Mouse (Mus musculus): Measurements from ENCODE around the gene Lcor. TPM values are rescaled to one million over a fixed set of nuclear protein-coding genes. Genes with fewer than 3 reads are reported as not detected.

Gene Lcor
- total RNA-seq, 4 experiments from 2014 or later, result 18.7 to 21.9 (median 20.4) TPM

Small RNA genes within 50 kb of the gene (microRNA-seq; reads per million reads assigned to microRNA genes)
- 0 to 0.64 reads per million in 2 experiments for gene Mir8091

Other genes with a start within 250 kb of the Lcor start
- gene Tm9sf3, start 218.6 kb upstream of the Lcor start, total RNA-seq (2022), result 100 to 1,000 TPM; 111 to 123 (median 122) TPM
- gene Pik3ap1, start 97.5 kb upstream of the Lcor start, total RNA-seq (2022), result 10 to 100 TPM in 1 of 4 experiments, 1 to 10 TPM in 3; 1.9 to 10.2 (median 5.2) TPM
- gene Gm340, start 99.7 kb downstream of the Lcor start, total RNA-seq (2022), result 10 to 100 TPM; 12.5 to 15.6 (median 13.9) TPM

Measured in layer of hippocampus, adult 8-10 months (tissue).